Mouse (Mus musculus) cortical plate, adult 2 months (tissue): ENCODE results near the gene 4930556J24Rik. TPM values are rescaled to one million over a fixed set of nuclear protein-coding genes. Genes with fewer than 3 reads are reported as not detected.
"Not testable (repeated sequence)": the region's sequence is repeated elsewhere in the genome, so short reads cannot be mapped to it uniquely, and the experiment has no call there.

ENCODE experiments used
- H3K27ac ChIP-seq: fragments of 200-500 bp; 2 replicates; pipeline ENCODE4 v1.5.1; 2012; ENCODE audit warnings: low read length, control low read depth, inconsistent platforms; ENCODE audit not compliant: insufficient read depth
- H3K4me1 ChIP-seq: fragments of 200-500 bp; 2 replicates; pipeline ENCODE4 v1.6.1; 2011; ENCODE audit warnings: low read length; ENCODE audit not compliant: control insufficient read depth, insufficient read depth
- H3K4me3 ChIP-seq: fragments of 200-500 bp; 2 replicates; pipeline ENCODE4 v1.5.1; 2011; ENCODE audit warnings: mild to moderate bottlenecking, low read length, control low read depth; ENCODE audit not compliant: insufficient read depth
- CTCF ChIP-seq: fragments of 200-500 bp; IDR thresholded peaks from 2 replicates; pipeline ENCODE4 v1.5.1; 2011; ENCODE audit warnings: mild to moderate bottlenecking, control low read depth, low read length; ENCODE audit not compliant: insufficient read depth; ENCODE audit errors: extremely low read depth
- POLR2A ChIP-seq: fragments of 200-500 bp; IDR thresholded peaks from 2 replicates; pipeline ENCODE4 v1.6.1; 2011; ENCODE audit warnings: mild to moderate bottlenecking, low read length, control low read depth; ENCODE audit not compliant: insufficient read depth; ENCODE audit errors: extremely low read depth
- polyA plus RNA-seq: library from polyadenylated mRNA; depleted of rRNA; stranded (reverse); fragments of >200 nt; gene quantifications from 2 replicates; pipeline ENCODE4 v1.2.3, GENCODE M21; 2012

Gene 4930556J24Rik
- polyA plus RNA-seq, 1 experiment = 0.27 TPM

DNA sequence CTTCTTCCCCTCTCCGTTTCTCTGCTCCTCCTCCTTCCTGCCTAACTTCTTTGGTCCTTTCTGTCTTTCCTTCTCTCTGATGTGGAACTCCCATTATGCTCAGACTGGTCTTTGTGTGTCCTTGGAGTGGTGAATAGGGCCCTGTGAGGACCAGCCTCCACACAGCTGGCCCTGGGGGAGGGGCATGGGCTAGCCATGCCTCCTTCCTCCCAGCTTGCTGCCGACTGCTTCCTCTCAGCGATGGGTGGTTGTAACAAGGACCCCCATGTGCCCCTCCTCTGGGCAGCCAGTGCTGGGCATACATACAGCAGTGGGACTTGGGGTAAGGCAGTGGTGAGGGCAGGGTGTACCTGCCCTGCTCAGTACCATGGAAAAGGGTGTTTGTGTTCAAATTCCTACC, 2.3 kb downstream of the 4930556J24Rik start:
- no peak for TF ChIP-seq POLR2A
- TF ChIP-seq CTCF = no peak
- Histone ChIP-seq H3K27ac (no peak overlapping the region; the same call in 1 of the 2 replicates), H3K4me1 (no peaks in the 10 kb centered on the region), H3K4me3 (no peak overlapping the region)

DNA sequence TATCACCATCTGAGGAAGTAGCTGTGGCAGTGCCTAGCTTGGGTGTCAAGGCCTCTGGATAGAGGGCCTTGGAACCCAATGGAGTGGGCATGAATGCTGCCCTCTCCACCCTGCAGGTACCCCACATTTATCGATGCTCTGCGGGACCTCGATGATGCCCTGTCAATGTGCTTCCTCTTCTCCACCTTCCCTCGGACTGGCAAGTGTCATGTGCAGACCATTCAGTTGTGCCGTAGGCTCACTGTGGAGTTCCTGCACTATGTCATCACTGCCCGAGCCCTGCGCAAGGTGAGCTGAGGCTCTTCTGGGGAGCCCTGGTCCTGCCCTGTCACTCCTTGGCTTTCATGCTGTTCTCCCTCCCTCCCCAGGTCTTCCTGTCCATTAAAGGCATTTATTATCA, 3.5 kb downstream of the 4930556J24Rik start:
- no peak overlapping the region for H3K4me3 ChIP-seq
- no peak for TF ChIP-seq CTCF
- no peak for TF ChIP-seq POLR2A
- no peak overlapping the region for H3K27ac ChIP-seq
- H3K4me1 ChIP-seq = no peaks in the 10 kb centered on the region

DNA sequence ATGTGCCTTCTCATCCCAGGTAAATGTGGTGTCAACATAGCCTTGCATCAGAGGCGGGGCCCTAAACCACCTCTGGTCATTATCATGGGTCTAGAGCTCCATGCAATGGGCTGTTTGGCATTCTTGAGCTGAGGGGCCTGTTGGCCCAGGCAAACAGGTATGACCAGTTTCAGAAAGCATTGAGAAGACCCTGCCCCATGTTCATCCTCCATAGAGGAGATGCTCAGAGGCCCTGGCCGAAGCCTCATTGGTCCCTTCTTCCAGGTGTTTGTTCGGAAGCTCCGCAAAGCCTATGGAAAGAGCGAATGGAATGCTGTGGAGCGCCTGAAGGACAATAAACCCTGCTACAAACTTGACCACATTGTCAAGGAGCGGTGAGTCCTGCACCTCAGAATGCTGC, 6.2 kb downstream of the 4930556J24Rik start:
- TF ChIP-seq POLR2A (no peak), CTCF (no peak)
- H3K4me3 ChIP-seq = no peak overlapping the region
- no peaks in the 10 kb centered on the region for H3K4me1 ChIP-seq
- no peak overlapping the region for H3K27ac ChIP-seq

DNA sequence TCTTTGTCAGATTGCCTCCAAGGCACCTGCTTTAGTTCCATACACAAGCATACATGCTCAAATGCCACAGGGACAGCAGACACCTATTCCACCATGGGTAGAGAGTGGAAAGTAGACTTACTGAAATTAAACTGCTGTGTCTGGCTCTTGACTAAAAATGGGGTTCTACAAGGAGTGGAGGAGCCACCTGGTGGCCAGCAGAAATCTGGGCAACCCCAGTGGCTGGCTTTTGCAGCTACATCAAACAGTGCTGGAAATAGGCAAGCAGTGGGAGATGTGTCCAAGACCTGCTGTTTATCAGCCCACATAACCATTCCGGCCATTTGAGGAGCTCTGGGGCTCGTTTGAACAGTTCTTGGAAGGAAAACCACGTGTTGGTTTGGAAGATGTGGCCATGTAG, 6.7 kb downstream of the 4930556J24Rik start:
- TF ChIP-seq POLR2A (no peak), CTCF (peak; percentile 39)

DNA sequence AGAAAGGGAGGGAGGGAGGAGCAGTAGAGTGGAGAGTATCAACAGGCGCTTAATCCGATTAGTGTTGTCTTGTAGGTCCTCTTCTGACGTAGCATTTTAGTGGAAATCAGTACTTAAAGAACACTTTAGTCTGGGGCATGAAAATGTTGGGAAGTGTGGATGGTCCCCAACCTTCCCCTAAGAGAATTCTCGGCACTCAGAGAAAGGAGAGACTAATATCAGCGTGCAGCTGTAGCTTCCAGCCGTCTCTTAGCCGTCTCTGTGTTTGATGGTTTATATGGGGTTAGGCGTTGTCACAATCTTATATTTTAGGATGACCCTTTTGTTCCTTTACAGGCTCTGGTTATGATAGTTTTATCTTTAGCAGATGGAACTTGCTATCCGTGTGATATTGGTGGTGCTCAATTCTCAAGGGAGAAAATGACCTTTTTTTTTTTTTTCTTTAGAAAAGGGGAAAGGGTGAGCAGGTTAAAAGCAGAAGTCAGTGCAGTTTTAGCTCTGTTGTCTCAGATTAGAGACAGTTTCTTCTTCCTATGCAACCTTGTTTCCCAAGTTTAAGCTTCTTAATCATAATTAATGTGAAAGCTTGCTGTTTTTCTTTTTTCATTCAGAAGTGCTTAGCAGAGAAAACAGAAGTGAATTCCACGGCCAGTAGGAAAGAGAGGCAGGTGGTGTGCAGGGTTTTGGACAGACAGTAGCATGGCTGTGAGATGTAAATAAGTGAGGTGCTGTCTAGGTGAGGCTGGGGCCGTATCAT, 12.0 kb downstream of the 4930556J24Rik start:
- peak overlapping the region; percentile 63 for H3K4me3 ChIP-seq
- TF ChIP-seq POLR2A (no peak), CTCF (no peak)
- no peak overlapping the region for H3K27ac ChIP-seq
- peaks cover 3% of the 10 kb centered on the region; the same call in 1 of the 2 replicates for H3K4me1 ChIP-seq

More for the DNA sequence above, 6.7 kb downstream of the 4930556J24Rik start:
- H3K27ac ChIP-seq = no peak overlapping the region
- H3K4me3 ChIP-seq = no peak overlapping the region
- peaks cover 3% of the 10 kb centered on the region; the same call in 1 of the 2 replicates for H3K4me1 ChIP-seq

DNA sequence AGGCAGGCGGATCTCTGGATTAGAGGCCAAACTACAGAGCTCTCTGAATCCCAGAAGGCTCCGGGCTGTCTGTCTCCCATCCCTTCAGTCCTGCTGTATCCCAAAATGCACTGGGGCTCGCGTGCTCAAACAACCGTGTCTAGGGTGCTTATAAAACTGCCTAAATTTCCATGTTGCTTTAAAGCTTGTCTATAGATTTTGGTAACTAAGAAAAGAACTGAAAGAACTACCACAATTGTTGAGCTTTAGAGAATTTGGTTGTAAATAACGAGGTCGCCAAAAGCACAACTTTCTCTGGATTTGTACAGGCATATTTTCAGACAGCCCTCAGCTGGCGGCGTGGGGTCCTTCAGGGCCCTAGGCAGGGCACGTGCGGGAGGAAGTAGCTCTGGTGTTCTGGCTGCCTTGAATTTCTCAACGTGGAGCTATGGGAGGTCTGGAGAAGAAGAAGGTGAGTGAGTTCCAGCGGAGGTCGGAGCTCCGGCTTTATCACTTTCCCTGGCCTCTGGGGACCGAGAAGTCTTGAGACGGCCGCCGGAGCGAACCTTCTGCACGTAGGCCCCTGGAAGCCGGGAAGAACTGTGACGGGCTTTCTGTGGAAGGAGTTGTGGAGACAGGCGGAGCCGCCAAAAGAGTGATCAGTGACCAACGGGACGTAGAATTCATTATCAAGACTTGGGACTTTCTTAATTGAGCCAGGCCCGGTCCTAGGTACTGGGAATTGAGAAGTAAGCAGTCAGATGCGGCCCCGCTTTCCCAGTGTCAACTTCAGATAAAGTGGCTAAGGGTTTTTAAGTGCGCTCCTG, 12.8 kb downstream of the 4930556J24Rik start, which contains the start of gene Pes1:
Gene Pes1 (plus strand): TSS at position 366 of the 806 bp plus-strand sequence.
- TF ChIP-seq POLR2A (no peak), CTCF (no peak)
- Histone ChIP-seq H3K4me1 (peaks cover 3% of the 10 kb centered on the region; the same call in 1 of the 2 replicates), H3K4me3 (peak within 1 kb of the TSS; percentile 63), H3K27ac (no peak within 1 kb of the TSS)

DNA sequence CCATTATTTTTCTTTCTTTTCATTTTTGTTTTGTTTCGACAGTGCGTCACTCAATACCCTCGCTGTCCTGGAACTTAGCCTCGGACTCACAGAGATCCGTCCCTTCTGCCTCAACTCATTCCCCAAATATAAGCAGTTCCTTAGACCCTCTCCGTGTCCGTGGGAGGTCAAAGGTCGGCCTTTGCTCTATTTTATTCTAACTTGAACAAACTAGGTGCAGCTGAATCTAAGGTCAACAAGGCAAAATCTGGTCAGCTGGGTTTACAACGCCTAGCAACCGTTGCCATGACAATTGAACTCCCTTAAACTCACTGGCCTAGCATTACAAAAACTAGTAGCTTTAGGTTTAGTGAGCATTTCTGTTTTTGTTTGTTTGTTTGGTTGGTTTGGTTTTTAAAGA, 13.4 kb downstream of the 4930556J24Rik start:
- TF ChIP-seq CTCF (no peak), POLR2A (no peak)
- peak overlapping the region; percentile 63 for H3K4me3 ChIP-seq
- H3K4me1 ChIP-seq = peaks cover 3% of the 10 kb centered on the region; the same call in 1 of the 2 replicates
- no peak overlapping the region for H3K27ac ChIP-seq

DNA sequence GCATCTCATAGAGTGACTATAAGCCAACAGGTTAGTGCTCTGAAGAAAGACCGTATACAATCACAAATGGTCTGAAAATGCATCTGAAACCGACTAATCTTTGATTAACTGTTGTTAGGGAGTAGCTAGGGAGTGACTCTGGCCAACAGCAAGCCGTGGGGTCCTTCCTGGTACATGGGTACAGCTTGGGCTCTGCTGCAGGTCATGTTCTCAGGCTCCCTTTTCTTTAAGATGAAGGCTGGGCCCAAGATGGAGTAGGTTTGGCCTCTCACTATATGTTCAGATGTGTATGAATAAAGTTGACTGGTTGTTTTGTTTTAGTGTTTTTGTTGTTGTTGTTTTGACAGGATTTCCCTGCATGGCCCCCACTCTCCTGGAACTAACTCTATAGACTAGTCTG, 14.8 kb downstream of the 4930556J24Rik start:
- no peak overlapping the region for H3K4me3 ChIP-seq
- no peak overlapping the region for H3K27ac ChIP-seq
- TF ChIP-seq CTCF (no peak), POLR2A (no peak)
- H3K4me1 ChIP-seq = peaks cover 3% of the 10 kb centered on the region; the same call in 1 of the 2 replicates

DNA sequence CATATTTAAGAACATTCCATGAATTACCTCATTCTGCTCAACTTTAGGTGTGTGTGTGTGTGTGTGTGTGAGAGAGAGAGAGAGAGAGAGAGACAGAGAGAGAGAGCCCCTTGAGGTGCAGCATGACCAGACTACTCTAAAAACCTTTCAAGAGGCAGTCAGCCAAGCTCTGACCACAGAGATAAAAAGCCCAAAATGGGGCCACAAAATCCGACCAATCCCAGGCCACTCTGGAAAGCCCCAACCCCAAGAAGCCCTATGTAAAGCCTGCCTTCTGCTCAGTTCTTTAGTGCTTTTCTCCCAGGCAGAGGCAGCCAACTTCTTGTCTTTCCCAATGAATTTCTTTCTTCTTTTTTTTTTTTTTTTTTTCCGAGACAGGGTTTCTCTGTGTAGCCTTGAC, 15.7 kb downstream of the 4930556J24Rik start:
- Histone ChIP-seq H3K4me1 (peaks cover 3% of the 10 kb centered on the region; the same call in 1 of the 2 replicates), H3K4me3 (no peak overlapping the region), H3K27ac (no peak overlapping the region)
- TF ChIP-seq CTCF (no peak), POLR2A (no peak)

DNA sequence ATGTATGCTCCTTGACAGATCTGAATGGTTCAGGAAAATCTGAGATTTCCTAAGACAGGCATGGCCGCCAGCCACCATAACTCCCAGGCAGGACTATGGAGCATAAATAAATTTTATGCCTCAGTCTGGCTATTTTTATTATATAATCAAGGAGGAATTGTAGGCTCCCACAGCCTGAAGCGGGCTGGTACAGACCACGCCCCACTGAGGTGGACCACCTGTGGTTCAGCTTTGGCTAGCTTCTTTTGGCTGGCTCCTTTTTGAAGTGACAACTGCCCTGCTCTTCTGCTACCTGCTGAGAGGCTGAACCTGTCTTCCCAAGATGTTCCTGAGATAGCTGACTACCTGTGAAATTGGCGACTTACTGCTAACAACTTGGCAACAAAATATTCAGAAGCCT, 21.2 kb downstream of the 4930556J24Rik start:
- not testable (repeated sequence) for H3K27ac ChIP-seq, H3K4me3 ChIP-seq, H3K4me1 ChIP-seq

DNA sequence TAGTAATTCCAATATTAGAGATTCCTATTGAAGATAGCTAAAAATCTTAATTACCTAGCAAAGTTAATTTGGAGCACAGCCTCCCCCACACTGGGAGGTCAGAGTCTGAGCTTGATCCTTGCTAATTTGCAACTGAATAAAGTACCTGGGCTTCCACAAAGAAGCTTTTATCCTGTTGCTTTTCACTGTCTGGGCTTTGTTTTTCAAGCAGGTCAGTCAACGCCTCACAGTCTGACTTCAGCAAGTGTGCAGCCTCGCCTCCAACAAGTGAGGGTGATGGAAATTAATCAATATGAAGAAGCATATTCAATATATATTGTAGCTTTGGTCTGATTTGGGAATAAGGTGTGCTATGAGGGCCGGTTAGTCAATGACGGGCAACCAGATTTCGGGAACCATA, 21.7 kb downstream of the 4930556J24Rik start:
- H3K4me1 ChIP-seq, H3K27ac ChIP-seq, H3K4me3 ChIP-seq: not testable (repeated sequence)
